Mouse (Mus musculus) lung, postnatal 0 days (tissue): ENCODE data around the gene Adgrg3.

ENCODE experiments used
- CTCF ChIP-seq: IDR thresholded peaks from 2 replicates; pipeline ENCODE4 v1.5.1; 2016; ENCODE audit warnings: antibody characterized with exemption, mild to moderate bottlenecking
- EP300 ChIP-seq: IDR thresholded peaks from 2 replicates; pipeline ENCODE4 v1.6.1; 2016; ENCODE audit warnings: antibody characterized with exemption, mild to moderate bottlenecking, control low read depth

GRCm38 (mm10) chr8:95054927-95055510, 37.5 kb downstream of the Adgrg3 start, which contains the start of gene Drc7:
- no peak for TF ChIP-seq CTCF
- no peak for TF ChIP-seq EP300
